In genomic region chr1:155289411-155289810, GRCm38 (mm10) we compare ENCODE assay signal across 15 mouse cellular contexts. TPM values are rescaled to one million over a fixed set of nuclear protein-coding genes. Genes with fewer than 3 reads are reported as not detected.
"Had no signal": no experiment of that assay in that cellular context is flagged by ENCODE, and none has a peak within 500 bp of the region (broad histone marks: within the 10 kb centered on the region; RNA-seq: fewer than 3 reads in every experiment).

No protein-coding gene starts in this region.

- DNase-seq: lung, adult 18-20 months; lung, embryonic 14.5 days; lung, postnatal 10 days; lung, postnatal 4 days; midbrain, embryonic 14.5 days; retina, postnatal 1 day; right cerebral cortex, adult 18-20 months; right cerebral cortex, postnatal 25 days; right cerebral cortex, postnatal 4 days; spleen, adult 18-20 months; thymus, adult 18-20 months; thymus, postnatal 14 days; thymus, postnatal 36 days had no signal

RNA-seq across cellular contexts. Expression of gene BC034090, which starts 45.2 kb away (rescaled TPM):
- total RNA-seq: megakaryocyte, adult 5-6 weeks; megakaryocyte-erythroid progenitor cell, adult 5-6 weeks had no signal
